Mouse (Mus musculus) MEL-GATA-1-ER (cell line): ENCODE measurements around the gene Zscan29.

Experiments used
- DNase-seq: peaks from one replicate; pipeline ENCODE4 v3.0.0-alpha.2; 2012; ENCODE audit warnings: low read depth; ENCODE audit errors: extremely low read depth

The Zscan29 gene

DNA sequence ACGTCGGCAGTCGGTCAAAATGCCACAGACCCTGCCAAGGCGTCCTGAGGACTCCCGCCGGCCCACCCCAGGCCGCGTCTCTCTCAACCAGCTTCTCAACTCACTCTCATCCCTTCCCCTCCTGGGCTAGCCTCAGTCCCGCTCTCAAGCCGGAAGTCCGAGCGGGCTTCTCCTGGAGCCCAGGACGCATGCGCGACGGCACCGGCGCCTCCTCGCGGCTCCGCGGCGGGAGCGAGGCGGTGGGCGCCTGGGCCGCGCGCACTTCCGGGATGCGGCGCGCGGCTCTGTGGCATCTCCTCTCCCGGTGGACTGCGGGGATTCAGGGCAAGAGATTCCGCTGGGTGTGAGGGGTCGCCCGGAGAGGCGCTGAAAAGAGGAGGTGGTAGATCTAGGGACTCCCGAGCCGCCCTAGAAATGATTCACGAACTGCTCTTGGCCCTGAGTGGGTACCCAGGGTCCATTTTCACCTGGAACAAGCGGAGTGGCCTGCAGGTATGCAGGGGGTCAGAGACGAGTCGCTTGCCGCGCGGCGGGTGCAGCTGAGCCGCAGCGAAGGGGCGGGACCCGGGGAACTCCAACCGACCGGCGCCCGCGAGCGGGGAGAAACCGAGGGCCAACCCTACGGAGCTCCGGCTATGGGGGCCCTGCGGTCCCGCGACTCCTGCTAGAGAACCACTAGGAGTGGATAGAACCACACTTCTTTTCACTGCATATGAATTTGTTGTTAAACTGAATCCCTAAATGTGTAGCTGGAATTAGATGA is at the start of gene Zscan29:
Zscan29 (minus strand) TSS at position 146 of the 763 bp plus-strand sequence.
- peak; percentile 67 for DNase-seq

DNA sequence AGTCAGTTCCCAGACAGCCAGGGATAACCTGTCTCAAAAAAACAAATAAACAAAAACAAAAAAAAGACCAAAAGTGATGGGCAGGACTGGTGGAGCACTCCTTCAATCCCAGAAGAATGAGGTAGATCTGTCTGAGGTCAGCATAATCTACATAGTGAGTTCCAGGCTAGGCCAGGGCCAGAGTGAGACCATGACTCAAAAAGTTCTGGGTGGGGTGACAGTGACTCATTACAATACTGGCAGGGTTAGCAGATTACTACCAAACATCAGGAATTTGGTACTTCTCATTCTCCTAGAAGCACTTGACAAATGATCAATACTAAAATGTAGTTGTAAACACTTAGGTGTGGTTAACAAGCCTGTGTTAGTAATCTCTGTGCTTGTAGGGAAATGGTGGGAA is 49.1 kb upstream of the Zscan29 start:
- DNase-seq = no peak

- DNase-seq = no peak
These were observed 48.3 kb upstream of the Zscan29 start for GRCm38 (mm10) chr2:121219177-121219576.

GRCm38 (mm10) chr2:121214491-121214890 is 43.6 kb upstream of the Zscan29 start:
- DNase-seq = no peak

DNA sequence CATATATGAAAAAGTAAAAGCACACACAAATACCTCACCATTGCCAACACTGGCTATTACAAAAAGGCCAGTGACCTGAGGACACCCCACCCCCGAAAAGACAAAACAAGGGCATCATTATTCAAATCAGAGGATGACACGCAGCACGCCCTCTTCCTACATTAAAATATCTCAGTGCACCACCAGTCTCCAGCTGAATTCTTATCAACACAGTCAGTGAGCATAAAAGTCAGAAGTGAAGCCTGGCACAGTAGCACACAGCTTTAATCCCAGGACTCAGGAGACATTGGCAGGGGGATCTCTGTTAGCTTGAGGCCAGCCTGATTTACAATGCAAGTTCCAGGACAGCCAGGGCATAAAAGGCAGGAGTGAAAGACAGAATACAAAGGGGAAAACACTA is 35.6 kb upstream of the Zscan29 start:
- no peak for DNase-seq

DNA sequence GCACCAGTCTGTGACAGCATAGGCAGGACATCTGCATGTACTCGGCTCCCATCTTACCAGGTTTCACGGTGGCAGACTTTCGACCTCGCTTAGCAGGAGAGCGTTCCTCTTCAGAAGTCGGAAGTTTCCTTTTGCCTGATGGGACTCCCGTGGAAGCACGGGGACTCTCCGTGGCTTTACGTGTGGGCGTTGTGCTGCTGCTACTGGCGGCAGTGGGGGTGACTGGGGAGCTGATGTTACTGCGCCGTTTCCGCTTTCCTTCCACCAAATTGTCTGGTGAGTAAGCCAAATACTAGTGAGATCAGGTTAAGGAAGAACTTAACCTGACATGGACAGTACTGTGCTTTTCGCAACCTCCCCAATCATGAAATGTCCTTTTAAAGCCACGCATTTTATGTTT is 33.4 kb upstream of the Zscan29 start:
- no peak for DNase-seq

DNA sequence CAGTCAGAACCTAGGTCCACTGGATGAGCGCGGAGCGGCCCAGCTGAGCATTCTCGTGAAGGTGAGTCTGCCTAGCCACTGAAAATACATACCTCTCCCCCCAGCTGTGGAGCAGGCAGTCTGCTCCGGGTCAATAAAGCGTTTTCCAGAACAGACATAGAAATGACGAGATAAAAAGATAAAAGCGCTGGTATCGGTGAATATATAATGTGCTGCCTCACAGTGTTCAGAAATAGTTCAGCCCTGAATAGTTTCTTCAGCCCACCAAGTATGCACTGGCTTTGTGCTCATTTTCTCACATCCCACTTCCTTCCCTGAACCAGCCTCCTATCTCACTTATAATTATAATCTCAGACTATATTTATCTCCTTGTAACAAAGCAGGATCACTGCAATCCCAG is 24.5 kb upstream of the Zscan29 start:
- no peak for DNase-seq

GRCm38 (mm10) chr2:121188530-121188929 is 17.6 kb upstream of the Zscan29 start:
- DNase-seq = no peak

DNA sequence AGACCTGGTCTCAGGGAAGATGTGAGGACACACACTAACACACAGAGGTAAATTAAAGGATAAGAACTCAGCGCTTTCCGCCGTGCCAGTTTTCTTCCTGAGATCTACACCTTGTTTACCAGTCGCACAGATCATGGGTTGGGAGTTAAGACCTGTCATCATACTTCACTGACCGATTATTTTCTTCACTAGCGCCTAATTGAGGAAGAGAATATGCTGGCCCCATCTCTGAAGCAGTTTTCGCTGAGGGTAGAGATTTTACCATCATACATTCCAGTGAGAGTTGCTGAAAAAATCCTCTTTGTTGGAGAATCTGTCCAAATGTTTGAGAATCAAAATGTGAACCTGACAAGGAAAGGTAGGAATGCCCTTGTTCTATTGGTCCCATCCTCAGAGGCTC is 13.2 kb upstream of the Zscan29 start:
- DNase-seq = no peak

DNA sequence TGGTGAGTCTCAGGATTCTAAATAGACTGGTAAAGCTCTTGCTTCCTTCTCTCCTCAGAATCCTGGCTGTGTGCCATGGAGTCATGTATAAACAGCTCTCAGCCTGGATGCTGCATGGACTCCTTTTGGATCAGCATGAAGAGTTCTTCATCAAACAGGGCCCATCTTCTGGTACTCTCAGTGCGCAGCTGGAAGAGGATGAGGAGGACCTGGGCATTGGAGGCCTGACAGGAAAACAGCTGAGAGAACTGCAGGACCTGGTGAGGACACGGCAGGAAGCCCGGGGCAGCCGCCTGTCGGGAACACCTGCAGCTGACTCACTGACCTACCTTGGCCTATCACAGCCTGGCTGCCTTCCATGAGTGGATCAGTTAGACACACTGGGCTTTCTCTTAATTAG is 12.5 kb upstream of the Zscan29 start:
- no peak for DNase-seq

DNA sequence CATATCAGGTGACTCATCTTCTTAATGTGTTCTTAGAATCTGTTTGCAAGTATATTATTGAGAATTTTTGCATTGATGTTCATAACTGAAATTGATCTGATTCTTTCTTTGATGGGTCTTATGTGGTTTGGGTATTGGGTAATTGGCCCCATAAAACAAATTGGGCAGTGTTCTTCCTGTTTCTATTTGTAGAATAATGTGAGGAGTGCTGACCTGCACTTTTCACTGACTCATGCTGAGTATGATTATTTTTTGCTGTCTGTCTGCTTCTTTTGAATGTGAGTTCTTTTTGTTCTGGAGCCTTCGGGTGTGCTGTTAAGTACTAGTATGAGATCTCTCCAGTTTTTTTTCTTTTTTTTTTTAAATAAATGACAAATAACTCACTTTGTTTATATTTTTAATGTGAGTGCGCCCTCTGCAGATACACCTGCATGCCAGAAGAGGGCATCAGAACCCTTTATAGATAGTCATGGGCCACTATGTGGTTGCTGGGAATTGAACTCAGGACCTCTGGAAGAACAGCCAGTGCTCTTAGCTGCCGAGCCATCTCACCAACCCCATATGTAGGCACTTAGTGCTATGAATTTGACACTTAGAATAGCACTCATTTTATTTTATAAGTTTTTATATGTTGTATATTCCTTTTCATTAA is 8.0 kb upstream of the Zscan29 start:
- no peak for DNase-seq

DNA sequence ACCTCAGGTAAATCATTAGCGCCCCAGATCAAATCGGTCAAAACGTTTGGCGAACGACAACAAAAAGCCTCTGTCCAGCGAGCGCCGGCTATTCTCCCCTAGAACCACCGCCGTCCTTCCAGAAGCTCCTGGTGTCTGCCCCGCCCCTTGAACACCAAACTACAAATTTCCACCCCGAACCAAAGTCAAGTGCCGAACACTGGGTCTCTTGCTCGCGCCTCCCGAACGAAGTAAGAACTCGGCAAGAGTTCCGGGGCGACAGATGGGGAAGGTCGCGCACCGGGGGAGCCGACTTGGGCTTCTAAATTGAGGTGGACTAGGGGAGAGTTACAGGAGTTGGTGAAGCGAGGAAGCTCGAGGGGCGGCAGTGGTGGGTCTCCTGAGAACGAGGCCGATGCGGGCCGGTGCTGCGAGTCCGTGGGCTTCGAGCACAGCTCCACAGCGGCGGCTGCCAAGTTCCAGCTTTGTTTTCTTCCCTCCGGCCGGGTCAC is 399 bp downstream of the Zscan29 start, which contains the start of gene Tubgcp4:
Tubgcp4 (plus strand) TSS at position 174 of the 491 bp plus-strand sequence.
- DNase-seq = peak; percentile 26

- DNase-seq = peak; percentile 15
These were observed 1.0 kb downstream of the Zscan29 start for GRCm38 (mm10) chr2:121169902-121170301.

DNA sequence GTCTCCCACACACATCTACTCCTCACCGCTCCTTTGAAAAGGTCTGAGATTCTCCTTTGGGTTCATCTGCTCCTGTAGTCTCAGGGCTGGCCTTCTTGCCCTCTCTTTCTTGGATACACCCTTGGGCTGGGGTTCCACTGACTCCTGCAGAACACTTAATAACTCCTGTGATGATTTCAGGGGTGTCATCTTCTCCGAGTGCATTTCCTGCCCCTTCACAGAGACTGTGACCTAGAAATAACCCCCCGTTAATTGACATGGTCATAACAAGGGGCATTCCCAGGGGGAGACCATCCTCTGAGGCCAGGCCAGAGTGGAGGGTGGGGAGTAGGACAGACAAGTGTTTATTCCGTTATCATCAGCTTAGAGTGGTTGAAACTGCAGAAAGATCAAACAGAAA is 1.8 kb downstream of the Zscan29 start:
- no peak for DNase-seq

DNA sequence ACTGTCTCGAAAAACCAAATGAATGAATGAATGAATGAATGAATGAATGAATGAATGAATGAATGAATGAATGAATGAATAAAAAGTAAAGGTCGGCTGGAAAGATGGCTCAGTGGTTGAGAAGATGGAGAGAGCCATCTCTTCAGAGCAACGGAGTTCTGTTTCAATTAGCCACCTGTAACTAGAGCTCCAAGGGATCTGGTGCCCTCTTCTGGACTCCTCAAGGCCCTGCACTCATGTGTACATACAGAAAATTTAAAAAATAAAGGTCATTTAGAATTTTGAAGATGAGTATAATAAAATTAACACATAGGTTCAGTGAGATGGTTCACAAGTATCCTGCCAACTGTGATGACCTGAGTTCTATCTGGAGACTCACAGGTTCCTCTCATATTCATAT is 17.8 kb downstream of the Zscan29 start:
- DNase-seq = peak; percentile 9

DNA sequence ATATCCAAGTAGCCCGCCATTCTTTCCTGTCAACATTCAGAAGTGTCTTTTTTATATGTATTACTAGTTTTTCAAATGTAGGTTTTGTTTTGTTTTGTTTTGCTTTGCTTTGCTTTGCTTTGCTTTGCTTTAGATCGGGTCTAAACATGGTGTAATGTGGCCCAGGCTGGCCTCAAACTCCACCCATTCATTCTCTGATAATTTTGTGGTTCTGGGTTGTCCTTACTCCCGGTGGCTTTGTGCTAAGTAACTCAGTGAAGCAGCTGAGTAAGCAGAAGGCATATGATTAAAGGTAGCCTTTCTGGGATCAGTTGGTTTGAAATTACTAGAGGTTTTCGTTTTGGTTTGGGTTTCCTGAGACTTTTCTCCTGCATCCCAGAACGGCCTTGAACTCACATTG is 21.2 kb downstream of the Zscan29 start:
- no peak for DNase-seq

GRCm38 (mm10) chr2:121142415-121142814 is 28.5 kb downstream of the Zscan29 start:
- DNase-seq = peak; percentile 8

GRCm38 (mm10) chr2:121141216-121142035 is 29.5 kb downstream of the Zscan29 start:
- DNase-seq = peak; percentile 36

DNA sequence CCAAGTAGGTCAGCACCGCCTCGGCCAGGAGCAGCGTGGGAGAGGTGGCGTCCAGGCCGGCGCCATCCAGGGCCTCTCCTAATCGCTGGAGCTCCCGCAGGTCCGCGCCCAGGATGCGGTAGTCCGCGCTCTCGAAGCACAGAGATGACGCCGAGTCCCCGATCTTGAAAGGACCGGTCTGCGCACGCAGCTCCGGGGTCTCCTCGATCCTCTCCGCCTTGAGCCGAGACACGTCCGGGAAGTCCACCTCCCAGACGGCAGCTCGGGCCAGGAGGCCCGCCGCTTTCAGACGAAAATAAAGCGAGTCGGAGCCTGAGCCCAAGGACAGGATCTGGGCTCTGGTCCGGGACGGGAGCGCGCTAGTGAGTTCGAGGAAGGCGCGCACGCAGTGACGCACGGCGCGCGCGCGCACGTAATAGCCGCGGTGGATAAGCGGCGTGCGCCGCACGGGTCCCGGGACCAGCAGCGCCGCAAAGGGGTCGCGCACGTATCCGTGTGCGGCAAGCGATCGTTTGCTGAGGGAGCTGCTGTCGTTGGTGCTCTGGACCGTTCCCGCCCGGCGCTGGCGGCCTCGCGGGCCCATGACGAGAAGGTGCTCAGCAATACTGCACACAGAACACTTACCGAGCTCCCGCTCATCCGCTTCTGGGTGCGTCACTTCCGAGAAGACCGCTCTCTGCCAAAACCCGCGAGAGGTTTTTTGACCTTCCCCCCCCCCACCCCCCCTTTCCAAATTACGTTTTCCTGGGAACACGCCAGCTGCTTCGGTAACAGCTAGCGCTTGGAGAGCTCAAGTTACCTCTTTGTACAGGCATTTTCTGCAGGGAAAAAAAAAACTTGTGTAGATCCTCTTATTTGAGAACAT is 30.7 kb downstream of the Zscan29 start, which contains the start of the genes Adal and Lcmt2:
Adal (plus strand) TSS at position 411 of the 865 bp plus-strand sequence.
Lcmt2 (minus strand) TSS at position 636 of the 865 bp plus-strand sequence.
- peak; percentile 85 for DNase-seq

DNA sequence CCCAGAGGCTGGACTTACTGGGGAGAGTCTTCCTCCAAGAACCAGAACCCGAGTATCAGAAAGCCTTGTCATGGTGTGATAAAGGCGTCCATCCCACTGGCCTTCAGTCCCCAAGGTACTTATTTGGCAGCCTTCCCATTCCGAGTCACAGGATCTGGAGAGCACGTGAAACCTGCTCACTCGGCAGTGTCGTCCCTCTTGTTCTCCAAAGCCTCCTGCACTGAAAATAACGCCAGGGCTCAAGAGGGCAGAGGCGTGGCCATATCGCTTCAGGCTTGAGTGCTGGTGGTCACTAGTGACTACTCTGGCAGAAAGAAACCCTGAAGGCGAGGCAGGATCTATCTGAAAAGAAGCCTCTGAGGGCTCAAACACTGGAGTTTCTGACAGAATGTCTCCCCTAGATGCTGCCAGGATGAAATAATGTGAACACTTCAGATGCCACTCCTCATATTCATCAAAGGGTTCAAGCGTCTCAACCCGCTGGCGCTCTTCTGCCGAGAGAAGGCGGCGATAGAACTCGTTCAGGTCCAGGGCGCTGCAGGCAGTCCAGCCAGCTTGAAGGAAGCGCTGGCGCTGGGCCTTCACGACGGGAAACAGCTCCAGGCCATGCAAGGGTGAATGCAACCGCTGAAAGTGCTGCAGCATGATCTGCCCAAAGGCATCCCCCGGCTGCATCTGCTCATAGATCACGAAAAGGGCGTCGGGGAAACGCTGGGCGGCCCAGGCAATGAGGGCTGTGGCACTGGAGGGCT is 31.5 kb downstream of the Zscan29 start:
- peak; percentile 44 for DNase-seq
